Mouse (Mus musculus) kidney, adult 18-20 months (tissue): ENCODE data around the gene Tsc22d4.

Experiments
- DNase-seq: peaks from one replicate; pipeline ENCODE4 v3.0.0; 2021

Gene Tsc22d4

GRCm38 (mm10) chr5:137770709-137771108 lies 25.2 kb downstream of the Tsc22d4 start:
- peak; percentile 23 for DNase-seq

- no peak for DNase-seq
These were observed 27.2 kb downstream of the Tsc22d4 start for GRCm38 (mm10) chr5:137772755-137773154.

- no peak for DNase-seq
These were observed 30.2 kb downstream of the Tsc22d4 start for GRCm38 (mm10) chr5:137775587-137776290.

- peak; percentile 43 for DNase-seq
These were observed 30.9 kb downstream of the Tsc22d4 start for GRCm38 (mm10) chr5:137776408-137776918.

- no peak for DNase-seq
These were observed 31.8 kb downstream of the Tsc22d4 start for GRCm38 (mm10) chr5:137777267-137777845.

- DNase-seq = peak; percentile 99
These were observed 33.1 kb downstream of the Tsc22d4 start, which contains the start of gene Ppp1r35 for GRCm38 (mm10) chr5:137778635-137779034. Ppp1r35 (plus strand) TSS chr5:137778849.

- DNase-seq = no peak
These were observed 33.8 kb downstream of the Tsc22d4 start for GRCm38 (mm10) chr5:137779053-137779933.

- DNase-seq = no peak
These were observed 36.1 kb downstream of the Tsc22d4 start for GRCm38 (mm10) chr5:137781661-137782060.

- DNase-seq = no peak
These were observed 37.4 kb downstream of the Tsc22d4 start for GRCm38 (mm10) chr5:137782776-137783522.

- no peak for DNase-seq
These were observed 38.5 kb downstream of the Tsc22d4 start for GRCm38 (mm10) chr5:137783901-137784540.

GRCm38 (mm10) chr5:137784546-137784945 lies 39.0 kb downstream of the Tsc22d4 start:
- DNase-seq = no peak

- peak; percentile 41 for DNase-seq
These were observed 39.9 kb downstream of the Tsc22d4 start for GRCm38 (mm10) chr5:137785164-137786031.

GRCm38 (mm10) chr5:137786109-137786942 lies 40.8 kb downstream of the Tsc22d4 start:
- peak; percentile 99 for DNase-seq

GRCm38 (mm10) chr5:137787151-137787928 lies 41.8 kb downstream of the Tsc22d4 start, which contains the start of the genes Mepce and Zcwpw1:
Mepce (minus strand) TSS chr5:137787655.
Zcwpw1 (plus strand) TSS chr5:137787798.
- DNase-seq = peak; percentile 96

GRCm38 (mm10) chr5:137788171-137788570 lies 42.6 kb downstream of the Tsc22d4 start:
- no peak for DNase-seq

GRCm38 (mm10) chr5:137788946-137789531 lies 43.5 kb downstream of the Tsc22d4 start:
- no peak for DNase-seq

GRCm38 (mm10) chr5:137791553-137791952 lies 46.0 kb downstream of the Tsc22d4 start:
- no peak for DNase-seq

GRCm38 (mm10) chr5:137796606-137797005 lies 51.1 kb downstream of the Tsc22d4 start:
- no peak for DNase-seq

- DNase-seq = no peak
These were observed 55.4 kb downstream of the Tsc22d4 start for GRCm38 (mm10) chr5:137800917-137801316.
